16 mouse cellular contexts compared by ENCODE assay signal in the genomic region with DNA sequence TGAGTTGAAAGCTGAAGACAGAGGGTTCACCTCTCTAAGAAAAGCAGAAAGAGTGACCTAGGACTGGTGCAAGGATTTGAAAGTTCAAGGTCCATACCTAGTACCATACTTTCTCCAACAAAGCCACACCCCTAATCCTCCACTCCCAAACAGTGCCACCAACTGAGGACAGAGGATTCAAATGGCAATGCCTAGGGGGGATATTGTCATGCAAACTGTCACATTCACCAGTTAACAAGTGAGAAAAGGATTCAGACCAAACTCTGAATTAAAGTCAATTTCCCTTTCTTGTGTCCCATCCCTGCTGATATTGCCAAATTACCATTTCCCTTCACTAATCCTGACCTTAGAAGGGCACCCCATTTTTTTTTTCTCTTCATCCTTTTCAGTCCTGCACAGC.
"Had no signal": no experiment of that assay in that cellular context is flagged by ENCODE, and none has a peak within 500 bp of the region (broad histone marks: within the 10 kb centered on the region; RNA-seq: fewer than 3 reads in every experiment).

No protein-coding gene starts in this region.

- H3K9ac ChIP-seq: liver, postnatal 0 days; lung, embryonic 15.5 days; midbrain, embryonic 13.5 days; midbrain, embryonic 15.5 days; neural tube, embryonic 12.5 days had no signal

- H3K27me3 ChIP-seq: lung, embryonic 15.5 days; megakaryocyte, embryonic 14.5 days; midbrain, embryonic 13.5 days; midbrain, embryonic 15.5 days; neural tube, embryonic 12.5 days had no signal

- H3K4me1 ChIP-seq: lung, embryonic 15.5 days; megakaryocyte, embryonic 14.5 days; midbrain, embryonic 13.5 days; midbrain, embryonic 15.5 days; neural tube, embryonic 12.5 days had no signal

- H3K4me3 ChIP-seq: lung, embryonic 15.5 days; megakaryocyte, embryonic 14.5 days; midbrain, embryonic 13.5 days; midbrain, embryonic 15.5 days; neural tube, embryonic 12.5 days had no signal

- DNase-seq: liver, postnatal 0 days; lung, adult 2 months; lung, postnatal 14 days; lung, postnatal 36 days; right cerebral cortex, postnatal 25 days; right cerebral cortex, postnatal 4 days; spleen, adult 18-20 months; thymus, adult 18-20 months; thymus, postnatal 14 days; thymus, postnatal 36 days had no signal

- H3K27ac ChIP-seq: lung, embryonic 15.5 days; macrophage; midbrain, embryonic 13.5 days; midbrain, embryonic 15.5 days; neural tube, embryonic 12.5 days had no signal

- H3K9me3 ChIP-seq: lung, embryonic 15.5 days; midbrain, embryonic 15.5 days; neural tube, embryonic 12.5 days had no signal

- H3K36me3 ChIP-seq: lung, embryonic 15.5 days; midbrain, embryonic 13.5 days; midbrain, embryonic 15.5 days; neural tube, embryonic 12.5 days had no signal
